Mouse (Mus musculus) ovary, postnatal 14 days (tissue): ENCODE results near the gene Dcaf6.

Source experiments
- DNase-seq: peaks from one replicate; pipeline ENCODE4 v3.0.0; 2022; ENCODE audit warnings: low spot score

Gene Dcaf6

DNA sequence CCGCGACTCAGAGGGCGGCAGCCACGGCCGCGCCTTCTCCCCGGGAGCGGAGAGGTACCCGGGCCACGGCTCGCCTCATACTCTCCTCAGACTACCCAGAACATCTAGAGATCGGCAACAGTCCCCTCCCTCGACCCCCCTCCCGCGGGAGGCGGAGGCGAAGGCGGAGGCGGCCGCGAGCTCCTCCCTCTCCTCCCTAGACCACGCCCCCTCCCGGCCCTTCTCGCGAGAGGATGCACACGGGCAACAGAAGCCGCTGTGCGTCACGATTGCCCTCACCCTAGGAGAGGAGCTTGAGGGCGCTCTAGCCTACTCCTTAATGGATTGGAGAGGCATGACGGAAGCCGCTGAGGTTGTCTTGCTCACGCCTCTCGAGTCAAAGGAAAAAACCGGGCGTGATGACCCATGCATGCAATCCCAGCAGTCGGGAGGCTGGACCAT is at the start of gene Dcaf6, which contains the start of gene Mpc2:
Dcaf6 (minus strand) TSS at position 116 of the 441 bp plus-strand sequence.
Mpc2 (plus strand) TSS at position 278 of the 441 bp plus-strand sequence.
- DNase-seq = peak; percentile 100

DNA sequence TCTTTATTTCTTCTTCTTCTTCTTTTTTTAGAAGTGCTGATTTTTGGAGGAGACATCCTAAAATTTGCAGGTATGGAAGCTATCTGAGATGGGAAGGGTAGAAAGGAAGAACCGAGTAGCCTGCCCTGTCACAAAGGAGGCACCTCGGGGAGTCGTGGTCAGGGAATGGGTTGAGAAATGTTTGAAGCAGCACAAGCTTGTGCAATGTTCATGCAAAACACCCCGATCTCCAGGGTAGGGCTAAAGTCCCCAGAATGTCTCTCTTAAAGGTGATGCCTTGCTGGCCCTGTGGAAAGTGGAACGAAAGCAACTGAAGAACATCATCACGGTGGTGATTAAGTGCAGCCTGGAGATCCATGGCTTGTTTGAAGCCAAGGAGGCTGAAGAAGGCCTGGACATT is 46.0 kb upstream of the Dcaf6 start:
- no peak for DNase-seq

DNA sequence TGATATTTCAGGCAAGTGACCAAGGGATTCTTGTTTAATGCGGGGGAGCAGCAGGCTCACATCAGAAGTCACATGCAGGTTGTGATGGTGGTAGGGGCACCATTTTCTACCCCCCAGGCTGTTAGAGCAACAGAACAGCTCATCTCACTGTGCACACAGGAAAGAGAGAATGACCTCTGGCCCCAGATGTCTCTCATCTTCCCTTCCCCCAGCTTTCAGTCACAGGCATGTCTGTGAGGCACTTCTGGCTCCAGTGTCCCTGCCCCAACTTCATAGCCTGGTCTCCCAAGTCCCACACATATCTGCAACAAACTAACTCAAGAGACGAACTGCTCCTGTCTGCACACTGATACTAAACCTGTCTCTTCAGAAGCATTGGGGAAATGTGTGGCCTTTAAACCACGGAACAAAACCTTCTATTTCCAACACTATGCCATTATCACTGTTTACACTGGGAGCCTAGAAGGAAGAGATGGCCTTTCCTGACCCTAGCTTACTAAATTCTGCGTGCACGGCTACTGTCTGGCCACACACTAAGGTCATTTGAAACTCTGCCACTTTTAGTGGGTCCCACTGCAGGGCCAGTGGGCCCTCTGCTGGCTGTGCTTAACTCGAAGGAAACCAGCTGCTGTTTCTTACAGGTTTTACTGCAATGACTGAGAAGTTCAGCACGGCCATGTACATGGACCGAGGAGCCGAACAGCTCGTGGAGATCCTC is 43.2 kb upstream of the Dcaf6 start:
- peak; percentile 21 for DNase-seq

DNA sequence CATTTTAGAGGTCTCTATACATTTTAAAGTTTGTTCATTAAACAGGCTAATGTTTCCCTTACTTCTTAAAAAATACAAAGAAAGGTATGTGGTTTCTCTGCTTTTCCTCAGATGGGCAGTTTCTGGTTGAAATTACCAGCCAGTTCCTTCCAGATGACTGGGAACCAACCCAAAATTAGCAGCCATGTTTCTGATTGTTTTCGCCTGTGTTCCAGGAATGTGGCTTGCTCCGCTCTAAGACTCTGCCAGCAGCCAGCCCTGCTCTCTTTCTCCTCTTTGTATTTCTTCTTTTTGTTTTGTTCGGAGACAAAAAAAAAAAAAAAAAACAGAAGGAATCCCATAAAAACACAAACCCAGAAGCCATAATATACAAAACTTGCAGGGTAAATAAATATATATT is 38.6 kb upstream of the Dcaf6 start:
- peak; percentile 11 for DNase-seq

DNA sequence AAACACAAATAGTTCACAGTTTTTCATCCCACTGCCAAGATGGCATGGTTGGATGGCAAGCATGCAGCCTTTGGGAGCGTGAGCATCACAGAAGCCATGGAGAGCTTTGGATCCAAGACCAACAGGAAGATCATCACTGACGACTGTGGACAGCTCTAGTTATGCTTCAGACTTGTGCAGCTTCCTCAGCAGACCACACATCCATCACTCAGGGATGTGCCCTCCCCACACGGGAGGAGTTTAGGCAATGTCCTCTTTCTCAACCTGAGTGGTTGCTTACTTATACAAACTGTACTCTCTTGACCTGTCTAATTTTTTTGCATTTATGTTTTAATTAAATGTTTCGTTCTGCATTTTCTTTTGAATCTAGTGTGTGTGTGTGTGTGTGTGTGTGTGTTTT is 28.9 kb upstream of the Dcaf6 start:
- no peak for DNase-seq

DNA sequence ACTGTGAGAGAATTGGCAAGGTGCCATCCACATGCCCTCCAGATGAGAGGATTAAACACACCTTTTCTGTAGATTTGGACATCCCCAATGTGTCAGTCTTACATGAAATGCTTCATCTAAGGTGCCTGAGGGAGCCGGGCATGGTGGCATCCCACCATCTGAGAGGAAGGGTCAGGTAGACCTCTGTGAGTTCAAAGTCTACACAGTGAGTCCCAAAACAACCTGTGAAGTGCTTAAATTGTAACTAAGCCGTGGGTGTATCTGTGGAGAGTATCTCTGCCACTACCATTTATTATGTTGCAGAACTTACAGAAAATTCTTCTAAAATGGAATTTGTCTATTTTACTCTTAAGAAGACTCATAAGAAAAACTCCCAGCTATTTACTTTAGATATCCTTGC is 25.8 kb upstream of the Dcaf6 start:
- no peak for DNase-seq

DNA sequence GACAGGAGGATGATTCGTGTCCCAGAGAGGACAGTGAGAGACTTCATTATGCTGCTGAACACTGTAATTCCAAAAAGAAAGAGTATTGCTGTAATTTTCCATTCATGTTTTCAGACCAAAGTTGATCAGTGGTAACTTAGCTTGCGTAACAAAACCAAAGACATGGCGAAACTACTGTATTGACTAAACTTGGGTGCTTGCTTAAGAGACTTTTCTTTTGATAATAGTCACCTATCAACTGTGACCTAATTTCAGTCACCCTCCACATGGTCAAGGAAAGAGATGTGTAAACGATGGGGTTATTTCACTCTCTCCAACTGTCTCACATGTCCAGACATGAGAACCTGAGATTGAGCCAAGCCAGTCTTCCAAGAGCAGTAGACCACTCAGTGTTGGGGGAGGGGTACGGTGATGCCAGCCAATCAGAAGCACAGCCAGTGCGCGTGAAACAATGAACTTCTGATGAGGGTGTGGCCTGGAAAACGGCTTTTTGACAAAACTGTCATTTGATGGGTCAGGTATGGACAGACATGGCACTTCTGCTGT is 24.5 kb upstream of the Dcaf6 start, which contains the start of gene Adcy10:
Adcy10 (plus strand) TSS at position 496 of the 546 bp plus-strand sequence.
- DNase-seq = no peak

DNA sequence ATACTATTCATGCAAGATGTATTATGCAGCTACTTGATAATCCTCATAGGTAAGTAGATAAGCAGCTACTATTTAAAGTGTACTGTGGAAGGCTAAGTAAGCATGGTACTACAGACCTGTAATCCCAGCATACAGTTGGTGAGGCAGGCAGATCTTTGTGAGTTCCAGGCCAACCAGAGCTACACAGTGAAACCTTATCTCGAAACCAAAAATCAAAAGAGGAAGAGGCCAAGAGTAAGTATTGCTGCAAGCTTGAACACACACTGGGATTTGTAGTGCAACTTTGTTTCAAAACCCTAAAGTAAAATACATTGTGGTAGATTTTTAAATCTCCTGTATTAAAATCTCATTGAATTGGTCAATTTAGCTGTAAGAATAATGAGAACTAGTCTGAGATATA is 11.2 kb upstream of the Dcaf6 start:
- no peak for DNase-seq

DNA sequence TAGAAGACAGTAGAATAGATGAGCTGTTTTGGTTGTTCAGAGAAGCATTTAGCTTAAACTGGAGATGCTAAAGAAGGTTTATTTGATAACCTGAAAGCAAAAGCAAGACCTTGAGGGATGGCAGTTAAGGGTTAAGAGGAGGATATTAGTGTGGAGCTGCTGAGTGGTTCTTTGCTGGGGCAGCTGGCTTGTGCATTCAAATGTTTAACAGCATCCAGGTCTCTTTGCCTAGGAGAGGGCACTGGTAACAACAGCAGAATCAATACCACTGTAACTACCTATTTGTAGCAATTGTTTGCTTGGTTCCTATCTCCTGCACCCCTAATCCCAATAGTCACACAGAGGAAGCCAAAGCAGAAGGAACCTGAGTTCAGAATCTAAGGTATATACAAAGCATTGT is 9.4 kb upstream of the Dcaf6 start:
- no peak for DNase-seq

DNA sequence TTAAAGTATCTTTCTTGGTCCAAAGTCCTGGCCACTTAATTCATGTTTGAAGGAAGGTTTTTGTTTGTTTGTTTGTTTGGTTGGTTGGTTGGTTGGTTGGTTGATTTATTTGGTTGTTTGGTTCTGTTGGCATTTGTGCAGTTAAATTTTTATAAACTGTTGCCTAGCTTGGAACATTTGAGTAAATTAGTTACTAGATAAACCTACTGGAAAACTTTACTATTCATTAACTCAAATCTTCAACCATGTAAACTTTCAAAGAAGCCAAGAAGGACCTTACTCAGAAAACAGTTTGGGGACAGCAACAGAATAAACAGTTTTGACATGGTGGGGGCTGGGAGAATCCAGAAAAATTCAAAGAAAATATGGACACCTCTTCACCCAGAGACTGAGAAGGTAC is 8.7 kb upstream of the Dcaf6 start:
- no peak for DNase-seq

DNA sequence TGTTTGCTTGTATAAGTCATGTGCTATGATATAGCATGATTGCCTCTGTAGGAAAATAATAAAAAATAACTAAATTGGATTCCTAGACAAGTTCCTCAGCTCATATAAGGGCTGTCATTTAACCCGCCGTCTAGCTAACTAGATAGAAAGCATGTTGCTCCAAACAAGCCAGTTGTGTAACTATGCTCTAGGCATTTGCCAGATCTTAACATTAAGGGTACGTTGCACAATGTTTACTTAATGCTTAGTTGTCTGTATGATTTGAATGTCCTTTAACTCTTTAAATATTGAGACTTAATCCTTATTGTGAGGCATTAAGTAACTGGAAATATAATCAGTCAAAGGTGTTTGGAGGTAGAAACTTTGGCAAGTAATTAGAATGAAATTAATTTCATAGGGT is 4.3 kb upstream of the Dcaf6 start:
- DNase-seq = no peak

DNA sequence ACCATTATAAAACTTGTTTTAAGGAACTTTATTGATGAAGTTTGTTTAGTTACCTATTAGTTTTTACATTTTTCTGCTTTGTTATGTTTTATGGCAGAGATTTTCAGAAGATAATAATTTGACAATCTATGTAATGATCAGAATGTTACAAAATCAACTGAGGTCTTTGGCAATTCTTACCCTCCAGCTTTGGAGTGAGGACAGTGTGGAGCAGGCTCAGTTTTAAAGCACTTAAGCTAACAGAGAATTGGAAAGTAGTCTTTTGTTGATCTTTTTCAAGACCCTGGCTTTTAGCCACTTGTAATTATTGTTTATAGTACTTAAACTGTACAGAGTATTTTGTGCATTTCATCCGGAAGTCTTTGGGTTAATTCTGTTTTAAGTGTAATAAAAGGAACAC is 2.6 kb upstream of the Dcaf6 start:
- DNase-seq = no peak

DNA sequence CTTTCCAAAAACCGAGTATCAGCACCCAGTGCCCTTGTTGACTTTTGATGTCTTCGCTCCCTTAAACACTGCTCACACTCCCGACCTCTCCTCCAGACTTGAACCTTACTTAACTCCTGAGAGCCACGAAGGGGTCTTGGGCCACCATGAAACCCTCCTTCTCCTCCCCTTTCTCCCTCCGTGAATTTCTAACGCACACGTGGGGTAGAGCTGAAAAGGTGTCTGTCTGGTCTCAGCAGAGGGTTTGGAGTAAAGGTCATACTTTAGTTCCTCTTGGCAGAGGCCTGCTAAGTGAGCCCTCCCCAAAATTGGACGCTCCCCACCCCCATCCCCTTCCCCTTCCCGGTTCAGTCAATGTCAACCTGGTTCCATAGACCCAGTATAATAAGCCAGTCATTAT is 1.4 kb upstream of the Dcaf6 start:
- DNase-seq = no peak

DNA sequence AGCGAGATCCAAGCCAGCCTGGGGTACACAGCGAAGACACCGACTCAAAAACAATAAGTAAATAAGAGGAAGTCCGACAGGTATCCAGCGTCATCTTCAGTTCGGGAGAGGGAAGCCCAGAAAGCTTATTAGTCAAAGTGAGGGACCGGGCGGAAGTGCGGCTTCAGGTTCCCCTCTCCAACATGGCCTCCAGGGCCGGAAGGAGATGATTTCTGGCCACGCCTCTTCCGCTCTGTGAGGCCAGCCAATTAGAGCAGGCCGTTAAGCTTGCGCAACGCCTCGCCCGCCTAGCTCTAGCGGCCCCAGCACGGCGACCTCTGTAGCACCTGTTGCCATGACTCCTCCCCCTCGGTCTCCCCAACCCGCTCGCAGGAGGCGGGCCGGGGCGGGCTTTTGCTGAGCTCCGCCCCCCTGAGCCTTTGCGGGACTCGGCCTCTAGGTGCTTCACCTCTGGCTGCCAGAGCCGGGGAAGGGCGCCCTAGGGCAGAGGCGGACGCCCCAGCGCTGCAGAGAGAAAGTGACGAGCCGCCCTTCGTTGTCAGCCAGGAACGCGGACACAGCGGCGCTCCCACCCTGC is 614 bp upstream of the Dcaf6 start:
- peak; percentile 95 for DNase-seq

DNA sequence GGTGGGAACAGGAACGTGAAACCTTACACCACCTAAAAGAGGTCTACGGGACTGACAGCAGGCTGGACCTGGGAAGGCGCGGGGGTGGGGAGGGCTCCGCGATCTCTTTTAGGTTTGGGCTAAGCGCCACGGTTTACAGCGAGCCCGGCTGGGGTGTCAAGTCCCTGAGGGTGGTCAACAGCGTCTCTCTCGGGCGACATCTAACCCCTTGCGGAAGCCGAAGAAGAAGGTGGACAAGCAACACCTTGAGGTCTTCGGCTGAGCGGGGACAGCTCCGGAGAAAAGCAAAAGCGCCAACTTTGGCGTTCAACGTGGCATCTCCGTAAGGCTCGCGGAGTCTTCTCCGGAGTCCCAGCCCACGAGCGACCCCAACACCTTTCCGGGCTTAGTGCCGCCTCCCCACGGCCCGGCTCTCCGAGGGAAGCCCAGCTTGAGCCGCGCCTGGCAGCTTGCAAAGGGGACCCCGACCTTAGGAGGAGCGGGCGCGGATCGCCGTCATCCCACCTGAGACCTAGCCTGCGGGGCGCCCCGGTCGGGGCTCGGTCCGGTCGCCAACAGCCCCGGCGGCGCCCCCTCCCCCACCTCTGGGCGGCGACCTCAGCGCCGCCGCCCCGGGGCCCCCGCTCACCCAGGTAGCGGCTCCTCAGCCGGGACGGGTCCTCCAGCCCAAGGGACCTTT is 633 bp downstream of the Dcaf6 start:
- peak; percentile 38 for DNase-seq

DNA sequence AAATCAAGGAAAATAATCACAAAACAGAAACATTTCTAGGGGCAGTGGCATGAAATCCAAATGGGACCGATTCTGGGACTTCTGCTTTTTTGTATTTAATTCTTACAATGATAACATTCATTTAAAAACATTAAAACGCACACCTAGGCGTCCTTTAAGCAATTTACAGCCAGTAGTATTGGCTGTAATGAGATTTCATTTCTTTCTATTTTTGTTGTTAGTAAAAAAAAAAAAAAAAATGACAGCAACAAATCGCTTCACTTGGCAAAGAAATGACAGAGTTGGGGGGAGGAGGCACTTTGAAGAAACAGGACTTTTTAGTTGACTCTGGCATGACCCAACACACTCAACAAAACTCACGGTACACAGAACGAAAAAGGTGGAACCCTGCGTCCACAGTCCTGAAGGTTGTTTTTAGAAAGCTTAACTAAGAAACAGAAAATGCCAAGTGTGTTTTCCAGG is 1.2 kb downstream of the Dcaf6 start:
- DNase-seq = no peak

DNA sequence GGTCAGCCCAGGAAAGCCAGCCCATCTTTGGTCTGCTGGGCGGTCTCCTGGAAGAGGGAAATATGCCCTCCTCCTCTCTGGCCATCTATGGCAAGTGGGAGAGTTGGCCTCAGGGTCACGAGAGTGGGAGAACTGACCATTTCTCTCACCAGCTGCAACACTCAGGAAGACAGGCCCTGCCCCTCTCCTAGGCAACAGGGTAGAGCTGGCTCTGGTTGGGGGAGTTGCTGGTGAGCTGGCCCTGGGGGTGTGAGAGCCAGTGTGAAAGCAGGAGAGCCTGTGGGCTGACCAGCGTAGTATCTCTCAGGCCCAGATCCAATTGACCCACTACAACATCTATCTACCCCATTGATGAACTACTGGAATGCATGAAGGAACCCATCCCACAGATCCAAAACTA is 18.6 kb downstream of the Dcaf6 start:
- no peak for DNase-seq

DNA sequence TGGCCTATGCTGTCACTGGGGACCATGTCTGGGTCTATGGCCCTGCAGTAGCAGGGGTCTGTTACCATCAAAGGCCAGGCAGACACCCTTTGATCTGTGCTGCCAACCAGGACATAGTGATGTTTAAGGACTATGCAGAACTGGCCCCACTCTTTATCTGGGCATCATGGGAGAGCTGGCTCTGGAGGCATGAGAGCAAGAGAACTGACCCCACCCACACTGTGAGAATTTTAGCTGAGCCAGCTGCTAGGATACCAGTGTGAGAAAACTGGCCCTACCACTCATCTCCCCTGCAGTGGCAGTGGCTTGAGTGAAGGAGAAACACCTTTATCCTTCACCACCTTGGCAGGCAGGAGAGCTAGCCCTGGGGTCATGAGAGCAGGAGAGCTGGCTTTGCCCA is 19.1 kb downstream of the Dcaf6 start:
- DNase-seq = no peak

DNA sequence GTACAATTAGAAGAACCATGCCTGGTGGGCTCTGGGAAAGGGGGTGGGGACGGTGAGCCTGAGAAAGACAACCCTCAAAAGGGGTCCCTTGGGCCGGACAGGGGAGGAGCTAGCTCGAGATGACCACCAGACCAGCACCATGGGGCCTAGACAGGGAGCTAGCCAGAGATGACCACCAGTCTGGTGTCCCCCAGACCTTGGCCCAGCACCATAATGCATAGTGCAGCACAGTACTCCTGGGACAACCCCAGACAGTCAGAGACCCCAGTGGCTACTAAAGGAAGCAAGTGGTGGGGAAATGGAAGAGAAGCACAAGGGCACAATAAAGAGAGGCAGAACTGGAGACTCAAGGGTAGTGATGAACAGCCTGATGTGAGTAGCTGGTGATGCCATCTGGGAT is 19.5 kb downstream of the Dcaf6 start:
- DNase-seq = no peak

DNA sequence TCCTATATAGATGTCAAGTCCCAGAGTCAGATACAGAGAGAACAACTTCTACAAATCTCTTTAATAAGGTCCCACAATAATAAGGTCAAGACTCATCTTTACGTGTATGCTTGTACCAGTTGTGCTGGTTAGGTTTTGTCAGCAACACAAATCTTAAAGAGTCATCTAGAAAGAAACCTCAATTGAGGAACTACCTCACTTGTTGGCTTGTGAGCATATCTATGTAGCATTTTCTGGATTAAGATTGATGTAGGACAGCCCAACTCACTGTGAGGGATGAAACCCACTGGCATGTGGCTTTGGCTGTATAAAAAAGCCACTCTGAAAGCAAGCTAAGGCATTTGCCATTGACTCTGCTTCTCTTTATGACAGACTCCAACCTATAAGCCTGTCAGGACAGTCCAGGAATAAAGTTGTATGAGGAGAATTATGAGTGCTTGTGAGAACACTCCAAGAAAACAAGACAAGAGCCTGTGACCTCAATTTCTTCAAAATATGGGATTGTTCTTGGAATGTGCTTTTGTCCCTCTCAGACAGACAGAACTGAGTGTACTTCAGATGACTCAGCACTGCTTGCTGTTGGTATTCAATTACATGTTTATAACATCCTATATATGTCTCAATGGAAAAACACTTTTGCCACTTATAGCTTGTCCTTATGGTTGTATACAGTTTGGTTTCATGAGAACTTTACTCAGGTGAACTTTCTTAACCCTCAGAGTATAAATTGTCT is 21.8 kb downstream of the Dcaf6 start:
- no peak for DNase-seq

DNA sequence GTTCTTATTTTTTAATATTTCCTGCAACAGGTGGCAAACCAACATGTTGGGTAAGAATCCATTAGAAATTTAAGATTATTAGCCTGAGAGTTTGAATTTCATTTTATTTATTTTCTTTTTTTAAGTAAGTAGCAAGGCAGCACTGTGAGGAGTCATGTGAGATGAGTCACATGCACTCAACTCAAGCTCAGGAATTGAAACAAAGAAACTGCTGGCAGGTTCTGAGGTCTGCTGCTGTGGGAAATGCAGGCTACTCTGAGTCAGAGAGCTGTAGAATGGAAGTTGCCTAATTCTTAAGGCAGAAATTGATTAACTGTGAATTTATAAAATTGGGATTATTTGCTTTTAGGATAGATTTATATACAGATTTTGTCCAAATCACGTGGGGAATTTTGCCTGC is 27.4 kb downstream of the Dcaf6 start:
- DNase-seq = no peak

DNA sequence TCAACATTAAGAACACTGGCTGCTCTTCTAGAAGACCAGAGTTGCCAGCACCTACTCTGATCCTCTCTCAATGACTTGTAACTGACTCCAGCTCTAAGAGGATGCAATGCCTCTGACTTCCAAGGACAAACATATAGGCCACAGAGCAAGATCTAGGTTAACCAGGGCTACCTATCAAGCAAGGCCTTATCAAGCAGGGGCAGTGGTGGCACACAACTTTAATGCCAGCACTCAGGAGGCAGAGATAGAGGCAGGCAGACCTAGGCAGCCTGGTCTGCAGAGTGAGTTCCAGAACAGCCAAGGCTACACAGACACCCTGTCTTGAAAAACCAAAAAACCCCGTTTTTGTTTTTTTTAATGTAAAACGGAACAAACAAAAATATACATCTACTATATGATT is 34.0 kb downstream of the Dcaf6 start:
- no peak for DNase-seq
